Mouse (Mus musculus) WW6 (cell line): ENCODE data around the gene Slc27a4.

Experiments used
- DNase-seq: peaks from one replicate; pipeline ENCODE4 v3.0.0-alpha.2; 2013; ENCODE audit warnings: low read depth, low spot score

Slc27a4 gene

DNA sequence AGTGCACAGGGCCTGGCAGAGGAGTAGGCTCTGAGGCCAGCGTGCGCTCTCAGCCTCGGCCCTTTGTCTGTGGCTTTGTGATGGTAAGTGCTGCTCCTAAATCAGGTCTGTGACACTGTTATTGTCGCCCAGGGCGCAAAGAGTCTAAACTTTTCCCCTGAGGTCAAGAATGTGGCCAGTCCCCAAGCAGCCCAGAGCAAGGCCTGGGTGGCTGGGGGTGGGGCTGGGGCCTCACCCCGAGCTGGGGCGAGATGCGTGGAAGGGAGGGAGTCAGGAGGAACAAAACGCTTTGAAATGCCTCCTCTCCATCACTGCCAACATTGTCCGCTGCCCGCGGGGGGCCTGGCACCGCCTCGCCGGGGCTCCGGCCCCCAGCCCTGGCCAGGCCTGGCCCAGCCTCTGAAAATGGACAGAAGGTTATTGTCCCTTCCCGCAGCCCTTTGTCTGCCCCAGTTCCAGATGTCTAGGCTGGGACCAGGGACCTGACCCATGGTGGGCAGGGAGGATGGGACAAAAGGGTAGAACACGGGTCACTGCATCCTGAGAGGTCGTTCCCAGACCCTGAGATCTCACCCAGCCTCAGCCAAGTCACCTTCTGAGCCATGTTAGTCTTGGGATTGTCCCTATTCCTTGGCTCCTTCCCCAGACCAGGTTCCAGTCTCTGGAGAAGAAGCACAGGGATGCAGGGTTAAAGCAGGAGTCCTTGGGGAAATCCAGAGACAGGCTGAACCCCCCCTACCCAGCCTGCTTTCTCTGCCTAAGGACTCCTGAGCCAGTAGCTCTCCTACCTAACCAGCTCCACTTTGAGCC lies 54.2 kb downstream of the Slc27a4 start:
- DNase-seq: no peak

DNA sequence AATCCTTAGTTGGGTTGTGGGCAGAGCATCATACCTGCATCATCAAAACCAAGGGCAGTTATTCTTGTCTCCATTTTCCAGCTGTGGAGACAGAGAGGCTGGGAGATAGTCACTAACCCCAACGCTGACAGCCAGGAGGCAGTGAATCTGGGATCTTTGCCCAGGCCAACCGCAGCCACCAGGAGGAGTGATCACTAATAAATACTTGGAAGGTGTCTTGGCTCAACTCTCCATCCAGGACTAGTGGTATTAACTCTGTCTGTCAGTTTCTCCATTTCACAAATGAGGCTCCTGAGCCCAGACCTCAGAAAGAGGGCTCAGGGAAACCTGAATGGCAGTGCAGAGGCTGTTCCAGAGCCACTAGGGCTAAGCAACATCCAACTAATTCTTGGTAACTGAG lies 54.9 kb downstream of the Slc27a4 start:
- no peak for DNase-seq

DNA sequence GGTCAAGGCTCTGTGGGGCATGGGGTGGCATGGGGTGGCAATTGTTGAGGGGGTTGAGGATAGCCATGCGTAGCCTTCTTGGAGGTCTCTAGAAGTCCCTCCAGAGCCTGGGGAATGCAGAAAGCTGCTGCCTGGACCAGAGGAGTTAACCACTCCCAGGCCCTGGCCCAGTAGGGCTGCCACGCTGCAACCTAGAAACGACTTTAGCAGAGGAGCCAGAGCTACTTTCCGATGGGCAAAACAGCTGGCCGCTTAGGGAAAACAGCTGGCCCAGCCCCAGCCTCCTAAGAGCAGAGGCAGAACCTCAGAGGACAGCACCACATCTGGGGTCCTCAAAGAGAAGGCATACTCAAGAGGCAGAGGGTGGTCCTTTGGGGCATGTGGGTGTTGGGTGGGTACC lies 55.5 kb downstream of the Slc27a4 start:
- no peak for DNase-seq

DNA sequence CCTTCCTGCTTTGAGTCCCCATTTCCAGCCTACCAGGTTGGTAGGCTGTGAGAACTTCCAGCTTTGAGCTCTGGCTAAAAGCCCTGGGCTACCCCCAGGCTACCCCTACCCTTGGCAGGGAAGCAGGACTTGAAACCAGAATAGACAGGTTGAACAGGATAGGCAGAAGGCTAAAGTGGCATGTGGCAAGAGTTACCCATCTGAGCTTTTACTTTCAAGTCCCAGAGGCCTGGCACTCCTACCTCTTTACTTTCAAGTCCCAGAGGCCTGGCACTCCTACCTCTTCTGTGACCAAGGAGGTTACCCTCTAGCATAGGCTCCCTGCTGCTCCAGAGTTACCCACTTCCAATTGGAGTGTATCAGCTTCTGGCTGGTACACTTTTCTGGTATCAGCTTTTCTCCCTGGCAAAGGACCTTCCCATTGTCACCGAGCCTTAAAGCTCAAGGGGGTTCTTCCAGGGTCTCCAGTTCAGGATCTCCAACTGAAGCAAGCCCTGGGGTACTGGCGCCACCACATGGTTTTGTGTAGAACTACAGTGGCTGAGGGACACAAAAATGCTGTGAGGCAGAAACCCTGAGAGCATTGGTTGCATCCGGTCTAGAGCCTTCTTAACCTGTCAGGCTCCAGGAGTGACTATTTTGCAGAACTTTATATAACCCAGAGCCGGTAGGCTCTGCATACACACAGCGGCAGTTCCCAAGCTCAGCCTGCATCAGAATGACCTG lies 56.5 kb downstream of the Slc27a4 start:
- no peak for DNase-seq

DNA sequence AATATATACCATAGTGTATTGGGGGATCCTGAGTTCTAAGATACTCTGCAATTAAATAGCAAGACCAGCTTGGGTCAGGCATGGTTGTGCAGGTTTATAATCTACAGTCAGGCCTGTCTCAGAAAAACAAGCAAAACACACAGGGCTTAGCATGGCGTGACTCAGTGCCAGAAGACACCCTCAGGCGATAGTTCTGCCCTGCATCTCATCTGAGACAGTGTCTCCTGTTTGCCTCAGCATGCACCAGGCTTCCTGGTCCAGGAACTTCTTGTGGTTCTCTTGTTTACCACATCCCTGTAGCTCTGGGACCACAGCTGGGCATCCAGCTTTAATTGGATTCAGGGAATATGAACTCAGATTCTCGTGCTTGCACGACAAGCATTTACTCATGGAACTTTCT lies 62.7 kb downstream of the Slc27a4 start:
- DNase-seq: no peak
